Mouse (Mus musculus) right cerebral cortex, postnatal 14 days (tissue): ENCODE measurements at regions not wholly inside any gene's neighbourhood (a gene's known extent, or its start where the extent isn't known, plus 50 kb on each side); places are given as distances from the start of the nearest gene placed in this dataset.

ENCODE experiments used
- DNase-seq: peaks from one replicate; pipeline ENCODE4 v3.0.0; 2022

GRCm38 (mm10) chr1:169872865-169873264, 55.6 kb upstream of the Ccdc190 start:
- no peak for DNase-seq

- DNase-seq: no peak
Observed at GRCm38 (mm10) chr1:169868636-169869035, 59.8 kb upstream of the Ccdc190 start.

GRCm38 (mm10) chr1:169867453-169867852, 61.0 kb upstream of the Ccdc190 start:
- no peak for DNase-seq

- DNase-seq: no peak
Observed at GRCm38 (mm10) chr1:169866840-169867239, 61.6 kb upstream of the Ccdc190 start.

- DNase-seq: no peak
Observed at GRCm38 (mm10) chr1:169859041-169859440, 69.4 kb upstream of the Ccdc190 start.

GRCm38 (mm10) chr1:169851663-169852062, 76.8 kb upstream of the Ccdc190 start:
- DNase-seq: no peak

- DNase-seq: no peak
Observed at GRCm38 (mm10) chr1:169848254-169849015, 80.0 kb upstream of the Ccdc190 start.

- no peak for DNase-seq
Observed at GRCm38 (mm10) chr1:169842490-169842889, 86.0 kb upstream of the Ccdc190 start.

- no peak for DNase-seq
Observed at GRCm38 (mm10) chr1:169840948-169841347, 87.5 kb upstream of the Ccdc190 start.

GRCm38 (mm10) chr1:169840056-169840728, 88.3 kb upstream of the Ccdc190 start:
- no peak for DNase-seq

- no peak for DNase-seq
Observed at GRCm38 (mm10) chr1:169833385-169833784, 85.9 kb upstream of the Rgs4 start.

- no peak for DNase-seq
Observed at GRCm38 (mm10) chr1:169831326-169832066, 84.1 kb upstream of the Rgs4 start.

- DNase-seq: no peak
Observed at GRCm38 (mm10) chr1:169830596-169830995, 83.2 kb upstream of the Rgs4 start.

- DNase-seq: no peak
Observed at GRCm38 (mm10) chr1:169822034-169822433, 74.6 kb upstream of the Rgs4 start.

- no peak for DNase-seq
Observed at GRCm38 (mm10) chr1:169819404-169819949, 72.0 kb upstream of the Rgs4 start.

GRCm38 (mm10) chr1:169816939-169817338, 69.5 kb upstream of the Rgs4 start:
- no peak for DNase-seq

- no peak for DNase-seq
Observed at GRCm38 (mm10) chr1:169812512-169813101, 65.2 kb upstream of the Rgs4 start.

GRCm38 (mm10) chr1:169803428-169804138, 56.1 kb upstream of the Rgs4 start:
- peak; percentile 24 for DNase-seq

GRCm38 (mm10) chr1:169802868-169803267, 55.4 kb upstream of the Rgs4 start:
- DNase-seq: no peak

- no peak for DNase-seq
Observed at GRCm38 (mm10) chr1:169802053-169802830, 54.8 kb upstream of the Rgs4 start.
